Mouse (Mus musculus): ENCODE data around the gene Dohh. TPM values are rescaled to one million over a fixed set of nuclear protein-coding genes. Genes with fewer than 3 reads are reported as not detected.

Dohh gene
- polyA plus RNA-seq, 1 experiment from 2014 or later: 68.9 TPM

GRCm38 (mm10) chr10:81423476-81424245 is 39.4 kb downstream of the Dohh start:
- ATAC-seq (ENCODE audit: low FRiP score) (no peak), DNase-seq (ENCODE audit: low spot score) (no peak)
- Histone ChIP-seq H3K4me1 (replicated peaks; ENCODE audit: control insufficient read depth, insufficient read depth, low read length) (peaks cover 28% of the 10 kb centered on the region), H3K9me3 (ENCODE audit: control insufficient read depth, low read length) (no peaks in the 10 kb centered on the region), H3K27me3 (ENCODE audit: control insufficient read depth, insufficient read depth, low read length) (peaks cover 37% of the 10 kb centered on the region), H3K27ac (peak overlapping the region; percentile 44; the same call in 1 of the 2 replicates), H3K9ac (0 out of 2 replicates have a peak overlapping the region, but pooled peaks have one; percentile 1), H3K4me3 (replicated peaks; ENCODE audit: low read length) (no peak overlapping the region), H3K4me2 (replicated peaks) (0 out of 2 replicates have a peak overlapping the region, but pooled peaks have one; percentile 66), H3K36me3 (replicated peaks; ENCODE audit: control insufficient read depth, insufficient read depth) (0 out of 2 replicates have a peak, but pooled peaks cover 12% of the 10 kb centered on the region)
- 76% methylated on average over 4 of the region's 4 CpGs for WGBS

DNA sequence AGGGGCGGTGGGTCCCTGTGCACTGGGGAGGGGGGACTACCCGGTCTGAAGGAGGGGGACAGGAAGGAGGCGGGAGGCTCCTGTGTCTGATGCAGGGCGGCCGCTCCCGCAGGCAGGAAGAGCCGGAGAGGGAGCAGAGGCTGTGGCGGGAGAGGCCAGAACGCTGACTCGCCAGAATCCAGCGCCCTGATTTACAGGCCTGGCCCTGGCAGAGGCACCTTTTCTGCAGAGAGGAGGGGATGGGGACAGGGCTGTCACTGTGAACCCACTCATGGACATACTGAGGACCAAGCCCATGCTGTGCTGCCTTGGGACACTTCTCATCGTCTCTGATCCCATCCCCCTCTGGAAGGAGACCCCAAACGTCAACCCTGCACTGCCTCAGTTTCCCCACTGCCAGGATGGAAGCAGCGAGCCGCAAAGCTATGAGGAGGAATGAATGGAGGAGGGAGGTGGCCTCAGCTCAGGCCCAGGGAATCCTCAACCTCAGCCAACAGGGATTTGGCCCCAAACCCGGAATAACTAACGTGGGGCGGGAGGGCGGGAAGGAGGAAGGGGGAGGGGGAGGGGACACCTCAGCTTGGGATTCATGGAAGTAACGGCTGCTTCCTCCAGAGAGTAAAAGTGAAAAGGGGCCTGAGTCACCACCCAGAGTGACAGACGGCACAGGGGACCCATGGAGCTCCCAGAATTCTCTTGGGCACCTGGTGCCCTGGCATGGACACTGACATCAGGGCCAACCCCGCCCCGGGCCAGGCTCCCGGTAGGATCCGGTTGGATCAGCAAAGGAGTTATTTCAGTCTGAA is 40.2 kb downstream of the Dohh start:
- H3K4me1 ChIP-seq (replicated peaks; ENCODE audit: control insufficient read depth, insufficient read depth, low read length): peaks cover 28% of the 10 kb centered on the region

GRCm38 (mm10) chr10:81425236-81425850 is 41.1 kb downstream of the Dohh start:
- Histone ChIP-seq H3K4me1 (replicated peaks; ENCODE audit: control insufficient read depth, insufficient read depth, low read length) (peaks cover 33% of the 10 kb centered on the region), H3K9me3 (ENCODE audit: control insufficient read depth, low read length) (no peaks in the 10 kb centered on the region), H3K4me2 (replicated peaks) (peak overlapping the region; percentile 66), H3K27me3 (ENCODE audit: control insufficient read depth, insufficient read depth, low read length) (peaks cover 40% of the 10 kb centered on the region), H3K9ac (no peak overlapping the region), H3K27ac (no peak overlapping the region), H3K36me3 (replicated peaks; ENCODE audit: control insufficient read depth, insufficient read depth) (0 out of 2 replicates have a peak, but pooled peaks cover 2% of the 10 kb centered on the region), H3K4me3 (replicated peaks; ENCODE audit: low read length) (0 out of 2 replicates have a peak overlapping the region, but pooled peaks have one; percentile 2)
- DNase-seq (ENCODE audit: low spot score) (no peak), ATAC-seq (ENCODE audit: low FRiP score) (no peak)
- WGBS: 27% methylated on average over 10 of the region's 10 CpGs

More for the DNA sequence above, 40.2 kb downstream of the Dohh start:
- WGBS: 6% methylated on average over 25 of the region's 25 CpGs
- peak overlapping the region; percentile 66 for H3K4me2 ChIP-seq (replicated peaks)
- ATAC-seq (ENCODE audit: low FRiP score) (no peak), DNase-seq (ENCODE audit: low spot score) (no peak)
- peaks cover 40% of the 10 kb centered on the region for H3K27me3 ChIP-seq (ENCODE audit: control insufficient read depth, insufficient read depth, low read length)
- no peaks in the 10 kb centered on the region for H3K9me3 ChIP-seq (ENCODE audit: control insufficient read depth, low read length)
- peak overlapping the region; percentile 44; the same call in 1 of the 2 replicates for H3K27ac ChIP-seq
- H3K36me3 ChIP-seq (replicated peaks; ENCODE audit: control insufficient read depth, insufficient read depth): 0 out of 2 replicates have a peak, but pooled peaks cover 8% of the 10 kb centered on the region
- H3K4me3 ChIP-seq (replicated peaks; ENCODE audit: low read length): no peak overlapping the region
- H3K9ac ChIP-seq: peak overlapping the region; percentile 24; the same call in 1 of the 2 replicates

DNA sequence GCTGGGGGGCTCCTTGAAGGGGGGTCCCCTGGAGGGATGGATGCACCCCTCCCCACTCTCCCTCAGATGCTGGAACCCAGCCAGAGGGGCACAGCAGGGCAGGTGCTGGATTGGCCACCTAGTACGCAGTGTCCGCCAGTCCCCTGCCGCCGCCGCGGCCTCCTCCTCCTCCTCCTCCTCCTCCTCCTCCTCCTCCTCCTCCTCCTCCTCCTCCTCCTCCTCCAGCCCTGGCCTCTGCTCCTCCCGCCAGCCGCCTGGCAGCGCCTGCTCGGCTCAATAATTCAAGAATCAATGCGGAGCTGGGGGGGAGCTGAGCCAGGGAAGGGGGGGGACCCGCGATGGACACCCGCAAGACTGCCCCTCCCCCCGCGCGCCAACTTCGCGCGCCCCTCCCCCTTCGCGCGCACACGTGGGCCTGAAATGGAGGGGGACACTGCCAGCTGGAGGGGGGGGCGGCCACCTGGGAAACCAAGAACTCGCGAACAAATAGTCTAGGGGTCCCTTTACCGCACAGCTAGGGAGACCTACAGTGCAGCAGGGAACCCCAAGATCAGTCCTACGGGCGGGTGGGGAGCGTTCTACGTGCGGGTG is 41.9 kb downstream of the Dohh start:
- WGBS: under 1% methylated on average over 17 of the region's 33 CpGs
- Histone ChIP-seq H3K27me3 (ENCODE audit: control insufficient read depth, insufficient read depth, low read length) (peaks cover 40% of the 10 kb centered on the region), H3K36me3 (replicated peaks; ENCODE audit: control insufficient read depth, insufficient read depth) (no peaks in the 10 kb centered on the region), H3K27ac (no peak overlapping the region), H3K4me2 (replicated peaks) (peak overlapping the region; percentile 66), H3K9me3 (ENCODE audit: control insufficient read depth, low read length) (no peaks in the 10 kb centered on the region), H3K4me1 (replicated peaks; ENCODE audit: control insufficient read depth, insufficient read depth, low read length) (peaks cover 36% of the 10 kb centered on the region), H3K9ac (peak overlapping the region; percentile 57), H3K4me3 (replicated peaks; ENCODE audit: low read length) (peak overlapping the region; percentile 39)
- no peak for DNase-seq (ENCODE audit: low spot score)
- no peak for ATAC-seq (ENCODE audit: low FRiP score)

DNA sequence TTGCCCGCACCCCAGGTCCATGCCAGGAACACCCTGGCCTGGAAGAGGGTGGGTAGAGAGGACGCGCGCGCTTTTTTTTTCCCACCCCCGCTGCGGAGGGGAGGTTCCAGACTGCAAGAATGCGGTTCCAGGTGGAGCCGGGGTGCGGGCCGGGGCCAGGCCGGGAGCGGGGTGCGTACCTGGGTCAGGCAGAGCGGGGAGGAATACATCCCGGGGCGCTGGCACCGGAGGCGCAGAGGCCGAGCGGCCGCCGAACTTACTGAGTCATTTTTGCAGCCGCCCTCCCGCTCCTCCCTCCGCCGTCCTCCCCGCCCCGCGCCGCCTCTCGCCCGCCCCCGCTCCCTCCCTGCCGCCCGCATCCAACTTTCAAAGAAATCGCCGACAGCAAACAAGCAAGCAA is 42.7 kb downstream of the Dohh start:
- Histone ChIP-seq H3K36me3 (replicated peaks; ENCODE audit: control insufficient read depth, insufficient read depth) (no peaks in the 10 kb centered on the region), H3K4me1 (replicated peaks; ENCODE audit: control insufficient read depth, insufficient read depth, low read length) (peaks cover 38% of the 10 kb centered on the region)
- WGBS: 1% methylated on average over 30 of the region's 38 CpGs

DNA sequence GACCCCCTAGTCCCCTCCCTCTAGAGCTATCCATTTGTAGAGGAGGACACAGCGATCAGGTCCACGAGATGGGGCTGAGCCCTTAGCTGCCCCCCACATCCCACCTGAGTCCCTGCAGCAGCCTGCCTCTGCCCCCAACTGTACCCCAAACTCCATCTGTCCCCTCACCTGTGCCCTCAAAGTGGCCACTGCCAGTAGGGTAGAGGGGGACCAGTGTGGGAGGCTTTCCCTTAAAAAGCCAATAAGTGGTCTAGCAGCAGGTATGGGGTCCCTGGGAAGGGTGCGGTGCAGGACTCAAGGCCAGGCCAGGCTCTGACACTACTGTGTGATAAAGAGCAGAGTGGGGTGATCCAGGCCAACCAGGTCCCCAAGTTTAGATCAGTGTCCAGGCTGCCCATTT is 43.1 kb downstream of the Dohh start:
- no peak for ATAC-seq (ENCODE audit: low FRiP score)
- DNase-seq (ENCODE audit: low spot score): no peak
- no peaks in the 10 kb centered on the region for H3K9me3 ChIP-seq (ENCODE audit: control insufficient read depth, low read length)
- peak overlapping the region; percentile 57; the same call in 1 of the 2 replicates for H3K9ac ChIP-seq
- peaks cover 40% of the 10 kb centered on the region for H3K27me3 ChIP-seq (ENCODE audit: control insufficient read depth, insufficient read depth, low read length)
- no peaks in the 10 kb centered on the region for H3K36me3 ChIP-seq (replicated peaks; ENCODE audit: control insufficient read depth, insufficient read depth)
- peak overlapping the region; percentile 66 for H3K4me2 ChIP-seq (replicated peaks)
- WGBS: 38% methylated on average over 3 of the region's 3 CpGs
- peak overlapping the region; percentile 39 for H3K4me3 ChIP-seq (replicated peaks; ENCODE audit: low read length)
- peaks cover 38% of the 10 kb centered on the region for H3K4me1 ChIP-seq (replicated peaks; ENCODE audit: control insufficient read depth, insufficient read depth, low read length)
- no peak overlapping the region for H3K27ac ChIP-seq

More for the DNA sequence above, 42.7 kb downstream of the Dohh start:
- Histone ChIP-seq H3K4me3 (replicated peaks; ENCODE audit: low read length) (peak overlapping the region; percentile 39), H3K27ac (no peak overlapping the region), H3K9ac (peak overlapping the region; percentile 57), H3K4me2 (replicated peaks) (peak overlapping the region; percentile 66), H3K27me3 (ENCODE audit: control insufficient read depth, insufficient read depth, low read length) (peaks cover 40% of the 10 kb centered on the region), H3K9me3 (ENCODE audit: control insufficient read depth, low read length) (no peaks in the 10 kb centered on the region)
- DNase-seq (ENCODE audit: low spot score): no peak
- ATAC-seq (ENCODE audit: low FRiP score): no peak

GRCm38 (mm10) chr10:81427804-81428506 is 43.7 kb downstream of the Dohh start:
- 75% methylated on average over 8 of the region's 8 CpGs for WGBS
- no peaks in the 10 kb centered on the region for H3K36me3 ChIP-seq (replicated peaks; ENCODE audit: control insufficient read depth, insufficient read depth)
- no peak overlapping the region for H3K9ac ChIP-seq
- H3K4me1 ChIP-seq (replicated peaks; ENCODE audit: control insufficient read depth, insufficient read depth, low read length): peaks cover 41% of the 10 kb centered on the region
- H3K4me2 ChIP-seq (replicated peaks): no peak overlapping the region
- DNase-seq (ENCODE audit: low spot score) (no peak), ATAC-seq (ENCODE audit: low FRiP score) (no peak)
- peaks cover 40% of the 10 kb centered on the region for H3K27me3 ChIP-seq (ENCODE audit: control insufficient read depth, insufficient read depth, low read length)
- no peak overlapping the region for H3K27ac ChIP-seq
- no peaks in the 10 kb centered on the region for H3K9me3 ChIP-seq (ENCODE audit: control insufficient read depth, low read length)
- no peak overlapping the region for H3K4me3 ChIP-seq (replicated peaks; ENCODE audit: low read length)

- Histone ChIP-seq H3K36me3 (replicated peaks; ENCODE audit: control insufficient read depth, insufficient read depth) (no peaks in the 10 kb centered on the region), H3K4me1 (replicated peaks; ENCODE audit: control insufficient read depth, insufficient read depth, low read length) (peaks cover 41% of the 10 kb centered on the region), H3K9ac (no peak overlapping the region), H3K27me3 (ENCODE audit: control insufficient read depth, insufficient read depth, low read length) (peaks cover 40% of the 10 kb centered on the region), H3K4me2 (replicated peaks) (no peak overlapping the region), H3K27ac (no peak overlapping the region), H3K9me3 (ENCODE audit: control insufficient read depth, low read length) (no peaks in the 10 kb centered on the region), H3K4me3 (replicated peaks; ENCODE audit: low read length) (no peak overlapping the region)
- DNase-seq (ENCODE audit: low spot score) (no peak), ATAC-seq (ENCODE audit: low FRiP score) (no peak)
- WGBS: 92% methylated on average over 7 of the region's 7 CpGs
Measured at GRCm38 (mm10) chr10:81428507-81428870, 44.3 kb downstream of the Dohh start.

Measured in hindbrain, embryonic 14.5 days (tissue).